Mouse (Mus musculus) heart, adult 18-20 months (tissue): ENCODE data around the gene Rtn4rl1. TPM values are rescaled to one million over a fixed set of nuclear protein-coding genes. Genes with fewer than 3 reads are reported as not detected.
A peak's percentile ranks its signal among the peaks of the same experiment; 100 is the strongest.
"Not testable (repeated sequence)": the region's sequence is repeated elsewhere in the genome, so short reads cannot be mapped to it uniquely, and the experiment has no call there.

Experiments used
- DNase-seq, 2 experiments: peaks; one replicate each; pipeline ENCODE4 v3.0.0; 2021 to 2022; ENCODE audit warnings: mixed read lengths in 1 of 2
- total RNA-seq, 2 experiments: library from RNA; stranded (reverse); gene quantifications; 2 replicates each; pipeline ENCODE4 v1.2.3; 2021

Rtn4rl1 gene
- total RNA-seq, 2 experiments from 2014 or later: 5.7 TPM

DNA sequence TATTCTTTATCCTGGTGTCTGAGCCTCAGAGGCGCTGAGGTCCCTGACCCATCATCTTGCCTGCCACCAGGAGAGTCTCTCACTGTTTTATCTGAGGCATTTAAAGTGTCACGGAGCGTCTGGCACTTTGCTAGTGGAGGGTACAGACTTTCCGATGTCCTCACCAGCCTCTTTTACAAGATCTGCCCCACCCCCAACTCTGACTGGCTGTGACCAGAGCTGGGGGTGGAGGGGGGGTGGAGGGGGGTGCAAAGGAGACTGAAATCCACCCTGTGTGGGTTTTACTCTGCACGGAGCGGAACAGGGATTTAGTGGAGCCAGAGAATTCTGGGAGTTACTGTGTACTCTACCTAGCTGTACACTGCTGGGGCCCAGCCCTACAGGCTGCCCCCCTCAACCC is 81.5 kb downstream of the Rtn4rl1 start:
- DNase-seq: no peak

DNA sequence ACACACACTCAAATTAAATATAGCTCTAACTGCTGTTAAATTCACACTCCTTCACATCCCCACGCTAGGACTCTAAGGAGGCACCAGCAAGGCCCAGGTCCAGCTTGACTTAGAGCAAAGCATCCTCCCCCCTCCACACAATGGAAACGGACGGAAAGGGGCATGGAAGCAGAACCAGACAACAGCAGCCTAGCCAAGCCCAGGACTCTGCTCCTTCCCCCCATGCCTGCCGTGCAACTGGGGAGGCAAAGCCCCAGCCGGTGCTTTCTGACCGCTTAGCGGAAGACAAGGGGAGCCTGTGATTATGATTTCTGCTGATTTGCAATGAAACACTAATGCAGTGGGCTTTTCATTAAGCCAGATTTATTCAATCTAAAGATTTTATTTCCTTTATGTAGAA is 84.5 kb downstream of the Rtn4rl1 start:
- no peak for DNase-seq

DNA sequence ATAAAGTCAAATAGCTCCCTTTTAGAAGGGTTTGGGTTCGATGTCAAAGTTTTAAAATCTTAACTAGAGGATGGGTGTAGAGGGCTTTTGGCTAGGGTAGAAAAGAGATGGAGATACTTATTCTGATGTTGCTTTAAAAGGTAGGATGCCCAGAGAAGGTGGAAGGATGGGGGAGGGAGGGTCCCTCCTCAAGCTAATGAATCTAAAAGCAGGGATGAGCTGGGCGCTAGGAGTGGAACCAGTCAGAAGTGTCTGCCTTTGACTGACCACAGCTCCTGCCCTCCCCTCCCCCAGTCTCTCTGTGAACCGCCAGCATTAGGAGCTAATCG is 85.4 kb downstream of the Rtn4rl1 start:
- no peak for DNase-seq

DNA sequence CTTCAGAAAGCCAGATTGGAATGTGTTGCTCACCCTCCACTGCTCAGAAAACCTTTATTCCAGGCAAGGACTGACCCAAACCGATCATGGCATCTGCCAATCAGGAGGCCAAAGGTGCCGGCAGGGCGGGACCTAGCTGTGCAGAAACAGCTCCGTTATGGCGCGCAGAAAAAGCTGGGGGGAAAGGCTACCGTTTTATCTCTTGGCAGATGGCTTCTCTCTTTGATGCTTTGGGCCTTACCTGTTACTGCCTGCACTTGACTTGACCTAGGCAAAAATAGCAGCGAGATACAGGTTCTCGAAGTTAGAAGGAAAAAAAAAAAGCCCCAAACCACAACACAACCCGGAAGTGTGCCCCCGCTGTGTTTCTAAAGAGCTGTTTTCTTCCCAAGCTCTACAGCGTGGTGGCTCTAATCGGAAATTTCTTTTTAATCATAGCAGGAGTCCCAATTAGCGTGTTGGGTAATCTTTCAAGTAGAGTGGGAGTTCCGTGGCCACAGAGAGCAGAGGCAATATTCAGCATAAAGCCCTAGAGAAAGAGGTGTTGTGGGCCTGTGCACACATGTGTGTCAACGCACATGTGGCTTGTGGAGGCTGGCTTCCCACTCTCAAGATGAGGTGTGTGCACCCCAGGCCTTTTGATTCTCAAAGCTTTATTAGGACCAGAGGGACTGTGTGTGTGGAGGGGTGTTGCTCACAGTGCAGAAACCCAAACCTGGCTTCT is 85.9 kb downstream of the Rtn4rl1 start:
- no peak for DNase-seq

DNA sequence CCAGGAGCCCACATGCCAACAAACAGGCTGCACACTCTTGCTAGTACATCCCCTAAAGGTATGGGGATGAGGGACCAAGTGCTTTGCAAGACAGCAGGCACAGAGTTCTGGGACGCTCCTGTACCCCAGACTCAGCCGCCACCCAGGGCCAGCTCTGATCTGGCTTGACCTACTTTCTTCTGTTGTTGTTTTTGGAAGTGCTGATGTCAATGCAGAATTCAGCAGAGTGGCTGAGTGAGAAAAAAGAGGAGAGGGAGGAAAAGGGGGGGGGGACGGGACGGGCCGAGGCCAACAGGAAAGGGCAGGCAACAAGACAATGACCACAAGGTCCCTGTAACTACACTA is 86.5 kb downstream of the Rtn4rl1 start:
- DNase-seq: no peak

DNA sequence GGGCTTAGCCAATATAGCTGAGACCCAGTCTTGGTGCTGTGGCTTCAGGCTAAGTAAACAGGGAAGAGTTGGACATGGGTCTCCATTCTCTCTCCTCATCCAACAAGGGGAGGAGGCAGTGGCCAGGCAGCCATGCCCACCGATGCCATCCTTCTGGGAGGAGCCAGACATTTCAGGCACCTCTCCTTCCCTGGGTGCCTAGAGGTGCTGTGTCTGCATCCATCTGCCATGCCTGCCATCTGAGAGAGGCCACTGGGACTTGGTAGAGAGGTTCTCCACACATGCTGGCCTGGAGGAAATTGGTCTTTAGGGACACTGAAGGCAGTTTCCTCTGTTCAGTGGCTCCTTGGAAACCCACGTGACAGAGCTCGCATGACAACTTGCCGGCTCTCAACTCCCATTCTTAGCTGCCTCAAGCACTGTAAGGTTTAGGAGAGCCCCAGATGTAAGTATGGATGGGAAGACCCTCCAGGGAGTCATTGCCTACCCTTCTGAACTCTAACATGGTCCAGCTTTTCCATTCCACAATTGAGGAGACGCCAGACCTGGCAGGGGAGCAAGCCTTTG is 86.9 kb downstream of the Rtn4rl1 start:
- DNase-seq: no peak

DNA sequence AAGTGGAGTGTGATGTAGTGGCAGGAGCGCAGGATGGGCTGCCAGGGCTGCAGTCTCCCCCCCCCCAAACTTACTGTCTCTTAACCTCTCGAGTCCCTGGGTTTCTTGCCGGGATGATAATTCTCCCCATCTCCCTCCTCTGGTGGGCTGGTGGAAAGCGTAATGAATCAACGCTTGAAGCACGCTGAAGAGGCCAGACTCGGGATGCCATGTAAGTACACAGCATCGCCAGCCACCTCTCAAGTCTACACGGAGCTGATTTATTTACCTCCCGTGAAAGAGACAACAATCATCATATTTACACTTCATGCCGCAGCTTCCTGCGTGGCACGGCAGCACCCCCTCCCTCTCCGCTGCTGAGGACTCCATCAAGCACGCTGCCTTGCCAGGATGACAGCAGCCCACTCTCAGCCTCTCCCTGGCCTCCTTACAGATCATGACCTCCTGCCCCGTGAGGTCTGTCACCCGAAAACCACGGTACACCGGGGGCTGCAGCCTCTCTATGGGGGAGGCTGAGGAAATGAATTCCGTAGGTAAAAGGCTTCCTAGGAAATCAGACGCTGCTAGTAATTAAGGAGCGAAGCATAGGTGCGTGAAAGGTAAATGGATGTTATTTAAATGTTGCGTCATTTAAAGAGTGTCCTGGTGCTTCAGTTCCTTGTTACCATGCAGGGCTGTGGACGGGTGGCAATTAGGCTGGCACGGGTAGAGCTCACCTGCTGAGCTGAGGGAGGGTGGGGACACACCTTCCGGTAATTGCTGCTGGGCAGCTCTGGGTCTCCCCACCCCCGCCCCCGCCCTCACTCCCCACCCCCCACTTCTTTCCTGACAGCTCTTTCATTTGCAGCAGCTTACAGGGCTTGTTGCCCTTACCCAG is 88.0 kb downstream of the Rtn4rl1 start:
- DNase-seq: no peak

DNA sequence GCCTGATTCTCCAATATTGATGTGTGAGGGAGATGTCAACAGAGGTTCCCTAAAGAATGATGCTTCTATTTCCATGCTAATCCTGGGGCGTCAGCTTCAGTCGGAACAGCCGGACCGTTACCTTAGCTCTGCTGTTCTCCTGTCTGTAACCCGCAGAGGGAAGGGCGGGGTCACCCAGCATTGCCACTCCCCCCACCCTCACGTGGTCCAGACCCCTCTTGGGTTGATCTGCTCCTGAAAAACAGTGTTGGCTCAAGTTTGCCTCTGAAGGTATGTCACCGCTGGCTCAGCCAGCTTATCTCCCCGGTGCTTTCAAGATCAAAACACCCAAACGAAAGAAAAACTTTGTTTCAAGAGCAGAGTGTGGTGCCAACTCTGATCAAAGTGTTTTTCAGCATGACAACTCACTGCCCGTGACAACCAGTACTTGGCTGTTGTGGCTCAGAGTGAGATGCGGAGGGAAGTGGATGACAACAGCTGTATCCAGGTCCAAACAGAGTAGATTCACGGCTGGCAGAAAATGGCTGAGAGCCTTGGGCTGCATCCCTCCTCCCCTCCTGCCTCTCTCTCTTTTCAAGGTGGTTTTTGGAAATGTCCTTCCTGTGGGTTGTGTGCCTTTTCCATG is 89.0 kb downstream of the Rtn4rl1 start:
- no peak for DNase-seq

DNA sequence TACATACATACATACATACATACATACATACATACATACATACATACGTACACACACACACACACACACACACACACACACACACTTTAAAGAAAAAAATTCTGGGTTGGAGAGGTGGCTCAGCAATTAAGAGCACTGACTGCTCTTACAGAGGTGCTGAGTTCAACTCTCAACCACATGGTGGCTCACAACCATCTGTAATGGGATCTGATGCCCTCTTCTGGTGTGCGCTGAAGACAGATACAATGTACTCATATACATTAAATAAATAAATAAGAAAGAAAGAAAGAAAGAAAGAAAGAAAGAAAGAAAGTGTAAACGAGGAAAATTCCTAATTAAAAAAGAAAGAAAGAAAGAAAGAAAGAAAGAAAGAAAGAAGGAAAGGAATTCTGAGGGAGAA is 90.2 kb downstream of the Rtn4rl1 start:
- DNase-seq: not testable (repeated sequence)

DNA sequence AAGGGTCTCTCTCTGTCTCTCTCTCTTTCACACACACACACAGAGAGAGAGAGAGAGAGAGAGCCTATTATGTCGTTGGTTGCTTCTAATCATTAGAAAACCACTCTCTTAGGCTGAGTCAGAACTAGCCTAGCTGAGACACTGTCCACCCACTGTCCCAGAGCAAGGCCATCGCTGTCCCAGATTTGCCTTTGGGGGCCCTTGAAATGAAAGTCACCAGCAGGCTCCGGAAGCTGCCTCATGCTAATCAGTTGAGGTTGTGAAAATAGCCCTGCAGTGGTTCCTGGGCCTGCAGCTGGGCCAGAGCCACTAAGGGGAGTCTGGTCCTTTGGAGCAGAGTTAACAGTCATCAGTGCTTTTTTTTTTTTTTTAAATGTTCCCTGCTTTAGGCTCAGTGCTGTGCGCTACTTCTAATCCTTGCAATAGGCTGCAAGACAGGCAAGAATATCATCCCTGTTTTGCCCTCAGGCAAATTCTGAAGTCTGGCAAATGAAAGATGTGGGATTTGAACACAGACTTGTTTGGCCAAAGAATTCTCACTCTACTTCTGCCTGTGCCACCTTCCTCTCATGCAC is 92.4 kb downstream of the Rtn4rl1 start:
- DNase-seq: no peak

DNA sequence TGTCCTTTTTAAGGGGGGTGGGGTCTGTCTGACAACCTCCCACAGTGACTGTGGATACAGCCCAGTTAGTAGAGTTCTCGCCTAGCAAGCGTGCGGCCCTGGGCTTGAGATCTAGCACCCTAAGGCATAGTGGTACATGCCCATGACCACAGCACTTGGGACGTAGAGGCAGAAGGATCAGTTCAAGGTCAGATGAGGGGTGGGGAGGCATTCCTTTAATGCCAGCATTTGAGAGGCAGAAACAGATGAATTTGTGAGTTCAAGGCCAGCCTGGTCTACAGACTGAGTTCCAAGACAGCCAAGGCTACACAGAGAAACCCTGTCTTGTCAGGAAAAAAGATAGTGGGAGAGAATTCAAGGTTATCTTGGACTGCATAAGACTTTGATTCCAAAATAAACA is 93.3 kb downstream of the Rtn4rl1 start:
- no peak for DNase-seq

DNA sequence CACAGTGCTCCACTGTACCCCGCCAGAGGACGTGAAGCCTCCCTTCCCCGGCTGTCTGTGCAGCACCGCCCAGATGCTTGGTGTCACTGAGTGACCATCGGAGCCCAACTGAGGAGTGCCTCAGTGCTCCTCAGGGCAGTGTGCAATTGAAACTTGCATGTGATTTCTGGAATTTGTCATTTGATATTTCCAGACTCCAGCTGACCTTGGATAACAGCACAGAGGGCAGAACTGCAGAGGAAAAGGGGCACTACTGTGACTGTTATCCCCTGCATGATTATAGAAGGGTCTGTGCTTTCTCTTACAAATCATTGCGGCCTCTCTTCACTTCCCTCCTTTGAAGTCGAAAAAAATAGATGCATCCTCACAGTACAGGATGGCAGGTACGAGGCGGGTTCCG is 94.4 kb downstream of the Rtn4rl1 start:
- DNase-seq: no peak

DNA sequence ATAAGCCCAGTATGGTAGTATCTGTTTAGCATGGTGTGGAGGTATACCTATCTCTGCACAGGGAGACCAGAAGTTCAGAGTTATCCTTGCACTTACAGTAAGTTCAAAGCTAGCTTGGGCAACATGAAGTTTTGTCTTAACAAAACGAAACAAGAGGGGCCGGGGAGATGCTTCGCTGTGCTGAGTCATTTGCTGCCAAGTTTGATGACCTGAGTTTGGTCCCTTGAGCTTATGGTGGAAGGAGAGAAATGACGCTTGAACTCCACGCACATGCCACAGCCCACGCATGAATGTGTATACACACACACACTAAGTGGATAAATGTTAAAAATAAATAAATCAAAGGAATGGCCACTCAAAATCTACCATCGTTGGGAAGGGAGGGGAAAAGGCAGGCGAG is 94.9 kb downstream of the Rtn4rl1 start:
- no peak for DNase-seq

DNA sequence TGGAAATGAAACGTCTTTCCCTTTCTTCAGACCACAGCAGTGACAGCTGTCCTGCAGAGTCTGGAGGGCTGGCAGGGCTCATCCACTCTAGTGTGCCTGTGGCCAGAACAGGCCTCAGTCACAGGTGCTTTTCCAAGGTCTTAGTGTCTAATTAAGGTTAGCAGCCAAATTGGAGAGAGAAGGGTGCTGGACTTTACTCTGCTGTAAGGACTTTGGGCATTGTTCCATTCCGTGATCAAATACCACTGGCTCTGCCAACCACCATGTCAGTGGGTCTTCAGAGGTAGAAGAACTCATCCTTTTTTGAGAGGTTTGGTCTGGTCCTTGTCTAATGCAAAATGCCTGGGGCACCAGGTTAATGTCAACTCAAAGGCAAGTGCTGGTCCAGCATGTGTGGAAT is 95.5 kb downstream of the Rtn4rl1 start:
- no peak for DNase-seq

DNA sequence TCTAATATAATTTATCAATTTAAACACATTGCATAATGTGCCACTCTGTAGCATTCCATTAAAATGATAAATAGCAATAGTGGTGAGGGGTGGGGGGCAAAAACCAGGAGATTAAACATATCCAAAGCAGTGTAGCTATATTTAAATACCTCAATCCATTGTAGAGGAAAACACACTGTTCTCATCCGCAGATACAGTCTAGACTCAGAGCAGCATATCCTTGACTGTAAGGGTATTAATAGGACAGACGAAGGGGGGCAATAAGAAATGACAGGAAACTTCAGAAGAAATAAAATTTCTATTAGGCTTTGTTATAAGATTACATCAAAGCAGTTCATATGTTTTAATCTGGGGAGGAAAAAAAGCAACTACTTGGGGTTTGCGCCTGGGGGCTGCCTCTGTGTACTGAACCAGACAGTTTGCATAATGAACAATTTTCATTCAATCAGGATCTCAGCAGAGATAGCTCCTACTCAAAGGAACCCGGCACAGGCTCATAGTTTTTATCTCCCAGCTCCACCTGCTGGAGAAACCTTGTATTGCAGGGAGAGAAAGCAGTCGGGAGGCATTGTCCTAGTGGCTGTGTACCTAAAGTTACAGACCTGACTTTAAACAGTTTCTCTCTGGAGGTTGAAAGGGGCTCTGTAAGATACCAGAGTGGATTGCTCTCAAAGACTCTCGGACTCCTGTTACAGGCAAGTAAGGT is 97.1 kb downstream of the Rtn4rl1 start:
- DNase-seq: peak; percentile 88 to 96

DNA sequence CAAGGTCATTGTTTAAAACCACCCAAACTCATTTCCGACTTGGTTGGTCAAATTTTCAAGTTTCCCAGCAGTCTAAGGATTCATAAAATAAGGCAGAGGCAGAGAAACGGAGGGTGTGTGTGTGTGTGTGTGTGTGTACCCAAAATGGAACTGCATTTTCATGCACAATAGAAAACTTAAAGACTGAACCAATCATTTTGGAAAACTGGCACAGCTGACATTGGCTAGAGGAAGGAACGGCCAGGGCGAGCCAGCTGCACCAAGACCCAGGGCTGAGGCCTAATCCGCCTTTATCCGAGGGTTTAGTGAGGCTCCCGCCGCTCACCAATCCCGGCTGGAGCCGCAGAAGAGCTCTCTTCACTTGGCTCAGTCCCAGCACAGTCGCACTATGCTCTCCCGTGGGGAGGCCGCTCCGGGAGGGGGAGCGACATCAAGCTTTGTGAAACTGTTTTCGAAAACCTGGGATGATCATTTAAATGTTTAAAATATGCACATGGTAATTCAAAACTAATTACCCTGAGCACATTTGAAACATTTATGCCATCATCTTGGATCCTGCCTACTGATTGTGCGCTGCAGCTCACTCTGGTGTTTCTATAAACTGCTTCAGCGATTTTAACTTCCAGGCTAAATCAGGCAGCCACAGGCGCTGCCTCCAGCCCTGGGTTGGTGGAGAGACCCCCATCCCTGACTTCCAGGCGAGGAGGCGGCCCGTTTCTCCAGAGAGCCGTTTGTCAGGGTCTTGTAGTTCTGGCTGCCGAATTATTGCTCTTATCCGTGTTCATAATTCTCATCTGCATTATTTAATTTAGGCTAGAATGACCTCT is 98.0 kb downstream of the Rtn4rl1 start:
- no peak for DNase-seq

DNA sequence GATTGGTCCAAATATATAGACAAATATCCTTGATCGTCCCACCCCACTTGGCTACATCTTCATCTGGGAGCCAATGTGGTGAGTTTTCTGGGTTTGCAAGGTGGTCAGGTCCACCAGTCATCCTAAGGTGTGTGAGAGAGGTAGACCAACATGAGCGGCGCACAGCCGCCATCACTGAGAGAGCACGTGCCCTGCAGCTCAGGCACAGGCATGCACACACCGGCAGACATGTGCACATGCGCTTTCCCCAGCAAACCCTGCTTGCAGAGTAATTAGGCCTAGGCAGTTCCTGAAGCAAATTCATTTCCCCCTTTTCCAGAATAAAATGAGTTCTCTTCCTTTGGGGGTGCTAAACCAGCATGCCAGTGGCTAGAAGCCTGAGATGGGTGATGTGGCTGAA is 98.7 kb downstream of the Rtn4rl1 start:
- DNase-seq: no peak

DNA sequence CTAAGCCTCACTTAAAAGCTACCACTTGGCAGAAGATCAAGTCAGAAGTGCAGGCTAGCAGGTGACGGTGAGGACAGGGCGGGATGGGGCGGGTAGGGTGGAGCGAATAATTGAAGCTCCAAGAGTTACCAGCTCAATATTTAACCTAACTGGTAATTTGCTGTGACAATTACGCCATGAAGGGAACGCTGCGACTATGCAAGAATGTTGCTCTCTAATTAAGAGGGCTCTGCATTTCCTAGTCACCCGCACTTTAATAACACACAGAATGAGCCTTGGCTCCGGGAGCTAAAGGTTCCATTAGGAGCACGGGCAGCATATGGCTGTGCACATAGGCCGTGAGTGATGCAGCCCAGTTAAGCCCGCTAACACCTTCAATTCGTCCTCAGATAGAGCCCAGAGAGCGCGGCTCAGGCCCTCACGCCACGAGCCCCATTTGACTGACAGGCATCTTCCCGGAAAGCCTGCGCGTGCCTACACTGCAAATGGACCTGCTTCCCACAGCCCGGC is 100.3 kb downstream of the Rtn4rl1 start:
- peak in 1 of 2 experiments; percentile 16 for DNase-seq

DNA sequence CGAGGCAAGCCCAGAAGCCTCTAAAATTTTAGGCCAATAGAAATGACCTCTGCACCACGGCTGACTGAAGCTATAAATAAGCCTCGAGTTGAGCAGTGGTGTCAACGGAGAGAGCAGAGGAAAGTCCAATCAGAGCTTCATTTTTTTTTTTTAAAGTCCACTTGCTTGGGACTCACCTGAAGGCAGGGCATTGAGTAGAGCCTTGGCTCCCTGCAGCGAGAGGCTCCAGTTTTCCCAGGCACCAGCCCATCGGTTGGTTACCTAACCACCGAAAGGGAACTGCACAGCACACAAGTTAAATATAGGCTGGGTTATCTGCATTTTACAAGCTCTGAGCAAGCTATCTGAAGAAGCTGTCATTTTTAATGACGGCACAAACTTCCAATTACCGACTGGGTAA is 101.3 kb downstream of the Rtn4rl1 start:
- peak; percentile 42 to 67 for DNase-seq

DNA sequence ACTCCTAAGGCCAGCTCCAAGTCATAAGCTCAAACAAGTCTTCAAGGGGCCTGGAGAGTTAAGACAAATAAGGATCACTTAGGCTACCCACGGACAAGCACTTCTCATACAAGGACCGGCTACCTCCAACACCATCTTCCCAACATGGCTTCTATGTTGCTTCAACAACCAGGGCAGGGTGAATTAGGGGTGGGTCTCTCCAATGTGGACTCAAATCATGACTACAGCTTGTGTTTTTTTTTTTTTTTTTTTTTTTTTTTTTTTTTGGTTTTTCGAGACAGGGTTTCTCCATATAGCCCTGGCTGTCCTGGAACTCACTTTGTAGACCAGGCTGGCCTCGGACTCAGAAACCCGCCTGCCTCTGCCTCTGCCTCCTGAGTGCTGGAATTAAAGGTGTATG is 102.0 kb downstream of the Rtn4rl1 start:
- not testable (repeated sequence) for DNase-seq
